Mouse (Mus musculus): ENCODE results near the gene Tdrd3. TPM values are rescaled to one million over a fixed set of nuclear protein-coding genes. Genes with fewer than 3 reads are reported as not detected.

Gene Tdrd3
- polyA plus RNA-seq, 1 experiment from 2014 or later: 37.7 TPM

GRCm38 (mm10) chr14:87471521-87471920 lies 55.1 kb downstream of the Tdrd3 start:
- Histone ChIP-seq H3K4me1 (ENCODE audit: control insufficient read depth, insufficient read depth, low read depth, low read length) (no peaks in the 10 kb centered on the region), H3K9ac (ENCODE audit: low read depth, low read length) (no peak overlapping the region), H3K36me3 (ENCODE audit: control insufficient read depth, insufficient read depth, low read length) (peaks cover 2% of the 10 kb centered on the region; the same call in 1 of the 2 replicates), H3K4me3 (ENCODE audit: low read length) (no peak overlapping the region), H3K4me2 (ENCODE audit: low read length) (no peak overlapping the region), H3K9me3 (ENCODE audit: control insufficient read depth, low read length) (no peaks in the 10 kb centered on the region), H3K27ac (ENCODE audit: low read depth, low read length) (no peak overlapping the region), H3K27me3 (replicated peaks; ENCODE audit: control insufficient read depth, insufficient read depth, low read length) (no peaks in the 10 kb centered on the region)
- no peak for ATAC-seq
- WGBS: 75% methylated on average over 1 of the region's 1 CpGs

- no peaks in the 10 kb centered on the region for H3K4me1 ChIP-seq (ENCODE audit: control insufficient read depth, insufficient read depth, low read depth, low read length)
- no peak overlapping the region for H3K4me2 ChIP-seq (ENCODE audit: low read length)
- H3K9me3 ChIP-seq (ENCODE audit: control insufficient read depth, low read length): no peaks in the 10 kb centered on the region
- no peak for ATAC-seq
- peaks cover 2% of the 10 kb centered on the region; the same call in 1 of the 2 replicates for H3K36me3 ChIP-seq (ENCODE audit: control insufficient read depth, insufficient read depth, low read length)
- no peak overlapping the region for H3K27ac ChIP-seq (ENCODE audit: low read depth, low read length)
- H3K27me3 ChIP-seq (replicated peaks; ENCODE audit: control insufficient read depth, insufficient read depth, low read length): no peaks in the 10 kb centered on the region
- WGBS: 79% methylated on average over 2 of the region's 2 CpGs
- no peak overlapping the region for H3K9ac ChIP-seq (ENCODE audit: low read depth, low read length)
- H3K4me3 ChIP-seq (ENCODE audit: low read length): no peak overlapping the region
Observed at GRCm38 (mm10) chr14:87472782-87473181, 56.3 kb downstream of the Tdrd3 start.

- 80% methylated on average over 10 of the region's 10 CpGs for WGBS
- ATAC-seq: no peak
- Histone ChIP-seq H3K27ac (ENCODE audit: low read depth, low read length) (no peak overlapping the region), H3K4me2 (ENCODE audit: low read length) (no peak overlapping the region), H3K9me3 (ENCODE audit: control insufficient read depth, low read length) (no peaks in the 10 kb centered on the region), H3K4me1 (ENCODE audit: control insufficient read depth, insufficient read depth, low read depth, low read length) (no peaks in the 10 kb centered on the region), H3K4me3 (ENCODE audit: low read length) (no peak overlapping the region), H3K36me3 (ENCODE audit: control insufficient read depth, insufficient read depth, low read length) (peaks cover 2% of the 10 kb centered on the region; the same call in 1 of the 2 replicates), H3K27me3 (replicated peaks; ENCODE audit: control insufficient read depth, insufficient read depth, low read length) (no peaks in the 10 kb centered on the region), H3K9ac (ENCODE audit: low read depth, low read length) (no peak overlapping the region)
Observed at GRCm38 (mm10) chr14:87475721-87476359, 59.4 kb downstream of the Tdrd3 start.

- Histone ChIP-seq H3K9ac (ENCODE audit: low read depth, low read length) (no peak overlapping the region), H3K4me1 (ENCODE audit: control insufficient read depth, insufficient read depth, low read depth, low read length) (no peaks in the 10 kb centered on the region), H3K4me3 (ENCODE audit: low read length) (no peak overlapping the region), H3K27ac (ENCODE audit: low read depth, low read length) (no peak overlapping the region), H3K36me3 (ENCODE audit: control insufficient read depth, insufficient read depth, low read length) (peaks cover 2% of the 10 kb centered on the region; the same call in 1 of the 2 replicates), H3K9me3 (ENCODE audit: control insufficient read depth, low read length) (no peaks in the 10 kb centered on the region), H3K4me2 (ENCODE audit: low read length) (no peak overlapping the region), H3K27me3 (replicated peaks; ENCODE audit: control insufficient read depth, insufficient read depth, low read length) (no peaks in the 10 kb centered on the region)
- ATAC-seq: no peak
- WGBS: 84% methylated on average over 3 of the region's 3 CpGs
Observed at GRCm38 (mm10) chr14:87478339-87478951, 62.0 kb downstream of the Tdrd3 start.

- no peaks in the 10 kb centered on the region for H3K9me3 ChIP-seq (ENCODE audit: control insufficient read depth, low read length)
- 87% methylated on average over 3 of the region's 3 CpGs for WGBS
- H3K4me3 ChIP-seq (ENCODE audit: low read length): no peak overlapping the region
- no peak for ATAC-seq
- H3K9ac ChIP-seq (ENCODE audit: low read depth, low read length): no peak overlapping the region
- no peak overlapping the region for H3K27ac ChIP-seq (ENCODE audit: low read depth, low read length)
- H3K4me2 ChIP-seq (ENCODE audit: low read length): no peak overlapping the region
- H3K36me3 ChIP-seq (ENCODE audit: control insufficient read depth, insufficient read depth, low read length): peaks cover 9% of the 10 kb centered on the region
- no peaks in the 10 kb centered on the region for H3K27me3 ChIP-seq (replicated peaks; ENCODE audit: control insufficient read depth, insufficient read depth, low read length)
- no peaks in the 10 kb centered on the region for H3K4me1 ChIP-seq (ENCODE audit: control insufficient read depth, insufficient read depth, low read depth, low read length)
Observed at GRCm38 (mm10) chr14:87485888-87486287, 69.4 kb downstream of the Tdrd3 start.

GRCm38 (mm10) chr14:87497955-87498594 lies 81.6 kb downstream of the Tdrd3 start:
- Histone ChIP-seq H3K4me2 (ENCODE audit: low read length) (no peak overlapping the region), H3K4me3 (ENCODE audit: low read length) (no peak overlapping the region), H3K27ac (ENCODE audit: low read depth, low read length) (no peak overlapping the region), H3K4me1 (ENCODE audit: control insufficient read depth, insufficient read depth, low read depth, low read length) (no peaks in the 10 kb centered on the region), H3K9ac (ENCODE audit: low read depth, low read length) (no peak overlapping the region), H3K36me3 (ENCODE audit: control insufficient read depth, insufficient read depth, low read length) (no peaks in the 10 kb centered on the region), H3K9me3 (ENCODE audit: control insufficient read depth, low read length) (no peaks in the 10 kb centered on the region), H3K27me3 (replicated peaks; ENCODE audit: control insufficient read depth, insufficient read depth, low read length) (no peaks in the 10 kb centered on the region)
- no peak for ATAC-seq
- WGBS: 94% methylated on average over 11 of the region's 11 CpGs

- H3K9ac ChIP-seq (ENCODE audit: low read depth, low read length): no peak overlapping the region
Observed at GRCm38 (mm10) chr14:87505924-87506323, 89.5 kb downstream of the Tdrd3 start.

GRCm38 (mm10) chr14:87515281-87515680 lies 98.8 kb downstream of the Tdrd3 start:
- WGBS: 82% methylated on average over 3 of the region's 3 CpGs
- no peaks in the 10 kb centered on the region; the same call in 1 of the 2 replicates for H3K36me3 ChIP-seq (ENCODE audit: control insufficient read depth, insufficient read depth, low read length)
- H3K4me2 ChIP-seq (ENCODE audit: low read length): no peak overlapping the region
- no peak for ATAC-seq
- H3K9me3 ChIP-seq (ENCODE audit: control insufficient read depth, low read length): no peaks in the 10 kb centered on the region
- H3K4me3 ChIP-seq (ENCODE audit: low read length): no peak overlapping the region
- H3K4me1 ChIP-seq (ENCODE audit: control insufficient read depth, insufficient read depth, low read depth, low read length): no peaks in the 10 kb centered on the region
- no peaks in the 10 kb centered on the region for H3K27me3 ChIP-seq (replicated peaks; ENCODE audit: control insufficient read depth, insufficient read depth, low read length)
- H3K27ac ChIP-seq (ENCODE audit: low read depth, low read length): no peak overlapping the region
- H3K9ac ChIP-seq (ENCODE audit: low read depth, low read length): no peak overlapping the region

More at GRCm38 (mm10) chr14:87505924-87506323, 89.5 kb downstream of the Tdrd3 start:
- Histone ChIP-seq H3K27ac (ENCODE audit: low read depth, low read length) (no peak overlapping the region), H3K36me3 (ENCODE audit: control insufficient read depth, insufficient read depth, low read length) (peaks cover 10% of the 10 kb centered on the region), H3K4me1 (ENCODE audit: control insufficient read depth, insufficient read depth, low read depth, low read length) (no peaks in the 10 kb centered on the region), H3K9me3 (ENCODE audit: control insufficient read depth, low read length) (no peaks in the 10 kb centered on the region), H3K27me3 (replicated peaks; ENCODE audit: control insufficient read depth, insufficient read depth, low read length) (no peaks in the 10 kb centered on the region), H3K4me3 (ENCODE audit: low read length) (no peak overlapping the region), H3K4me2 (ENCODE audit: low read length) (no peak overlapping the region)
- WGBS: 93% methylated on average over 8 of the region's 8 CpGs
- no peak for ATAC-seq

- H3K36me3 ChIP-seq (ENCODE audit: control insufficient read depth, insufficient read depth, low read length): no peaks in the 10 kb centered on the region; the same call in 1 of the 2 replicates
- no peak overlapping the region for H3K4me3 ChIP-seq (ENCODE audit: low read length)
- 91% methylated on average over 4 of the region's 4 CpGs for WGBS
- no peak overlapping the region for H3K4me2 ChIP-seq (ENCODE audit: low read length)
- H3K27ac ChIP-seq (ENCODE audit: low read depth, low read length): no peak overlapping the region
- H3K27me3 ChIP-seq (replicated peaks; ENCODE audit: control insufficient read depth, insufficient read depth, low read length): no peaks in the 10 kb centered on the region
- H3K9me3 ChIP-seq (ENCODE audit: control insufficient read depth, low read length): no peaks in the 10 kb centered on the region
- no peak overlapping the region for H3K9ac ChIP-seq (ENCODE audit: low read depth, low read length)
- no peaks in the 10 kb centered on the region for H3K4me1 ChIP-seq (ENCODE audit: control insufficient read depth, insufficient read depth, low read depth, low read length)
- ATAC-seq: no peak
Observed at GRCm38 (mm10) chr14:87517381-87517780, 100.9 kb downstream of the Tdrd3 start.
